Mouse (Mus musculus) testis, adult 2 months (tissue): ENCODE results near the gene Lgals4.
A peak's percentile ranks its signal among the peaks of the same experiment; 100 is the strongest.

Source experiments
- CTCF ChIP-seq: fragments of 200-500 bp; IDR thresholded peaks from 2 replicates; pipeline ENCODE4 v1.5.1; 2012; ENCODE audit warnings: low read depth, mild to moderate bottlenecking, inconsistent platforms, low read length, moderate library complexity; ENCODE audit not compliant: control insufficient read depth, insufficient read depth, insufficient replicate concordance
- POLR2A ChIP-seq: fragments of 200-500 bp; IDR thresholded peaks from 2 replicates; pipeline ENCODE4 v1.6.1; 2012; ENCODE audit warnings: low read depth, mild to moderate bottlenecking, inconsistent platforms, low read length, moderate library complexity; ENCODE audit not compliant: control insufficient read depth

- TF ChIP-seq CTCF (no peak), POLR2A (peak; percentile 70)
Measured at GRCm38 (mm10) chr7:28824941-28825685, 8.5 kb upstream of the Lgals4 start, which contains the start of gene Ech1.
